Mouse (Mus musculus) brain, adult 10 weeks (tissue): Measurements from ENCODE around the gene Chp1. TPM values are rescaled to one million over a fixed set of nuclear protein-coding genes. Genes with fewer than 3 reads are reported as not detected.

Experiments used
- polyA plus RNA-seq: library from polyadenylated mRNA; stranded (reverse); fragments of 350-450 nt; fragmentation: Illumina TruSeq; extraction: RNeasy Lipid Tissue Mini Kit (QIAGEN cat#74804); gene quantifications from one replicate; pipeline ENCODE4 v1.2.3, GENCODE M21; 2015; ENCODE audit warnings: low read depth, low replicate concordance

Gene Chp1
- polyA plus RNA-seq: 149 TPM

GRCm38 (mm10) chr2:119547522-119548370 lies at the start of gene Chp1, which contains the start of gene Exd1:
TSS of gene Chp1 (plus strand) at chr2:119547697.
TSS of gene Exd1 (minus strand) at chr2:119547627.

GRCm38 (mm10) chr2:119618199-119618982 lies 70.9 kb downstream of the Chp1 start, which contains the start of the genes Nusap1 and Oip5:
TSS of gene Nusap1 (plus strand) at chr2:119618298.
TSS of gene Oip5 (minus strand) at chr2:119618469.

Other genes with a start within 250 kb of the Chp1 start
- 2.4 TPM for gene Dll4, start 221.9 kb upstream of the Chp1 start, polyA plus RNA-seq
- gene Chac1, start 196.5 kb upstream of the Chp1 start, polyA plus RNA-seq: 11.6 TPM
- 11.8 TPM for gene Ino80, start 70.0 kb upstream of the Chp1 start, polyA plus RNA-seq
- 0.80 TPM for gene Exd1, start 70 bp upstream of the Chp1 start, polyA plus RNA-seq
- gene Nusap1, start 70.6 kb downstream of the Chp1 start, polyA plus RNA-seq: 0.73 TPM
- gene Oip5, start 70.8 kb downstream of the Chp1 start, polyA plus RNA-seq: 1.6 TPM
- gene Ndufaf1, start 115.1 kb downstream of the Chp1 start, polyA plus RNA-seq: 45.7 TPM
- gene Rtf1, start 127.4 kb downstream of the Chp1 start, polyA plus RNA-seq: 40.0 TPM
- 172 TPM for gene Itpka, start 194.6 kb downstream of the Chp1 start, polyA plus RNA-seq
- 22.9 TPM for gene Ltk, start 212.7 kb downstream of the Chp1 start, polyA plus RNA-seq
- gene Rpap1, start 239.8 kb downstream of the Chp1 start, polyA plus RNA-seq: 9.6 TPM